Mouse (Mus musculus) liver, embryonic 12.5 days (tissue): ENCODE results near the gene Nup85. TPM values are rescaled to one million over a fixed set of nuclear protein-coding genes. Genes with fewer than 3 reads are reported as not detected.

ENCODE experiments used
- ATAC-seq: fragments of 200-750 bp; cut with Nextera tagmentation; 2 replicates; pipeline ENCODE4 v1.8.0; 2017; ENCODE audit warnings: moderate number of reproducible peaks, mild to moderate bottlenecking, moderate library complexity
- H3K27ac ChIP-seq: fragments of 300-500 bp; sonication (generic); 2 replicates; pipeline ENCODE4 v1.5.1; 2016; ENCODE audit warnings: mild to moderate bottlenecking
- H3K27me3 ChIP-seq: fragments of 300-500 bp; sonication (generic); replicated peaks from 2 replicates; pipeline ENCODE4 v1.6.1; 2016; ENCODE audit warnings: mild to moderate bottlenecking, moderate library complexity
- H3K36me3 ChIP-seq: fragments of 300-500 bp; sonication (generic); 2 replicates; pipeline ENCODE4 v1.6.1; 2016; ENCODE audit warnings: mild to moderate bottlenecking, moderate library complexity
- H3K4me1 ChIP-seq: fragments of 300-500 bp; sonication (generic); 2 replicates; pipeline ENCODE4 v1.6.1; 2016
- H3K4me2 ChIP-seq: fragments of 300-500 bp; sonication (generic); 2 replicates; pipeline ENCODE4 v1.6.1; 2016; ENCODE audit warnings: mild to moderate bottlenecking, moderate library complexity
- H3K4me3 ChIP-seq: fragments of 300-500 bp; sonication (generic); 2 replicates; pipeline ENCODE4 v1.5.1; 2016; ENCODE audit warnings: mild to moderate bottlenecking, moderate library complexity
- H3K9ac ChIP-seq: fragments of 300-500 bp; sonication (generic); 2 replicates; pipeline ENCODE4 v1.6.1; 2016; ENCODE audit warnings: mild to moderate bottlenecking, moderate library complexity
- H3K9me3 ChIP-seq: fragments of 300-500 bp; sonication (generic); replicated peaks from 2 replicates; pipeline ENCODE4 v1.6.1; 2016; ENCODE audit warnings: mild to moderate bottlenecking, moderate library complexity
- WGBS: fragments of 180-500 bp; shearing (Covaris S2); methylation state at CpG from one replicate; pipeline ENCODE4 v1.1.7; 2016; ENCODE audit not compliant: insufficient replicate concordance; 5-methylcytosine and 5-hydroxymethylcytosine counted together
- polyA plus RNA-seq: library from polyadenylated mRNA; unstranded; fragments of >200 nt; fragmentation: Nextera tagmentation; extraction: Ambion mirVana; gene quantifications from 2 replicates; pipeline ENCODE4 v1.2.1, GENCODE M21; 2016

Nup85 gene
- polyA plus RNA-seq, 1 experiment from 2014 or later, result 216 TPM

DNA sequence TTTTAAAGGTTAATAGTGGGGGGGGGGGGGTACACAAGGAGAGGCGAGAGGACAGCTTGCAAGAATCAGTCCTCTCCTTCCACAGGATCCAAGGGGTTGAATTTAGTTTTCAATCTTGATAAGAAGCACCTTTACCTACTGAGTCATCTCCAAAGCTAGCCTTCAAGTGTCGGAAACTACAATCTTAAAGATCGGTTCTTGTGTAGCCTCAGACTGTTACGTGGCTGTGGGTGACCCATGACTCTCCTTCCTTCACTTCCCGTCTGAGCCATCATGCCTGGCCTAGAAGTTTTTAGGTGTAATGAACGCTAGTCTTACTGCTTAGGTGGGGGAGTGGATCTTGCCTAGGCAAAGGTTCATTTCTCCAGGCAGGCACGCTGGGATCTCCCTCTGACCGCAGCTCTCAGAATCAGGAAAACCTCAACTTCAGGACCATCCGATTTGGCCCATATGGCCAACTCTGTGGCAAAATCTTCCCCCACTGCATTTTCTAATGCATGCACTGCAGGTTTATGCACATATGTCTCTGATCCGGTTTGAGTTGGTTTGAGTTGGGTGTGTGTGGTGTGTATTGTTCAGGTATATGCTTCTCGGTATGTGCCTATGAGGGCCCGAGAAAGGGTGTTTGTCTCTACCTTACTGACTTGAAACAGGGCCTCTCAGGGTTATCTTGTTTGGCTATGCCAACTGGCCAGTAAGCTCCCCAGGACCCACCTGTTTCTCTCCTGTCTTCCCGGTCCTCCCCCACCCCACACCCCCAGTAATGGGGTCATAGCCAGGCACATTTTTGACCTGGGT, 65.7 kb downstream of the Nup85 start:
- no peak overlapping the region for H3K9ac ChIP-seq
- peaks cover 37% of the 10 kb centered on the region for H3K4me1 ChIP-seq
- H3K4me3 ChIP-seq, result no peak overlapping the region
- H3K9me3 ChIP-seq, result no peaks in the 10 kb centered on the region
- WGBS, result 62% methylated on average over 13 of the region's 13 CpGs
- peaks cover 4% of the 10 kb centered on the region; the same call in 1 of the 2 replicates for H3K36me3 ChIP-seq
- H3K27ac ChIP-seq, result no peak overlapping the region
- no peak overlapping the region for H3K4me2 ChIP-seq
- no peak for ATAC-seq
- no peaks in the 10 kb centered on the region for H3K27me3 ChIP-seq

- WGBS, result 38% methylated on average over 16 of the region's 16 CpGs
- H3K36me3 ChIP-seq, result no peaks in the 10 kb centered on the region
- H3K4me2 ChIP-seq, result peak overlapping the region; percentile 50
- H3K9me3 ChIP-seq, result no peaks in the 10 kb centered on the region
- peaks cover 36% of the 10 kb centered on the region for H3K4me1 ChIP-seq
- peak overlapping the region; percentile 1; the same call in 1 of the 2 replicates for H3K27ac ChIP-seq
- peak overlapping the region; percentile 8; the same call in 1 of the 2 replicates for H3K4me3 ChIP-seq
- no peaks in the 10 kb centered on the region for H3K27me3 ChIP-seq
- no peak for ATAC-seq
- peak overlapping the region; percentile 38 for H3K9ac ChIP-seq
Measured at GRCm38 (mm10) chr11:115630532-115631504, 66.6 kb downstream of the Nup85 start.

DNA sequence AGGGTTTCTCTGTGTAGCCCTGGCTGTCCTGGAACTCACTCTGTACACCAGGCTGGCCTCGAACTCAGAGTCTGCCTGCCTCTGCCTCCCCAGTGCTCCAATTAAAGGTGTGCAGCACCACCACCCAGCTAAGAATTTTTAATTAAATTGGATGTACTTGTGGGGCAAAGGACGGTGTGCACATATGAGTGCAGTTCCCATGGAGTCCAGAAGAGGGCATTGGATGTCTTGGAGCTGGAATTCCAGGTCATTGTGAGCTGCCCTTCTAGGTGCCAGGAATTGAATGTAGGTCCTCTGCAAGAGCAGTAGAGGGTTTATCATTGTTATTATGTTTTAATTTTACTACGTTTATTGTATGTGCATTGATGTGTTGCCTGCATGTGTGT, 67.3 kb downstream of the Nup85 start:
- H3K9me3 ChIP-seq, result no peaks in the 10 kb centered on the region
- 16% methylated on average over 3 of the region's 3 CpGs for WGBS
- H3K36me3 ChIP-seq, result no peaks in the 10 kb centered on the region
- H3K9ac ChIP-seq, result peak overlapping the region; percentile 38; the same call in 1 of the 2 replicates
- H3K4me2 ChIP-seq, result peak overlapping the region; percentile 50
- peak overlapping the region; percentile 8; the same call in 1 of the 2 replicates for H3K4me3 ChIP-seq
- no peak for ATAC-seq
- H3K27me3 ChIP-seq, result no peaks in the 10 kb centered on the region
- H3K27ac ChIP-seq, result peak overlapping the region; percentile 1; the same call in 1 of the 2 replicates
- peaks cover 29% of the 10 kb centered on the region for H3K4me1 ChIP-seq

- H3K36me3 ChIP-seq, result no peaks in the 10 kb centered on the region
- no peaks in the 10 kb centered on the region for H3K9me3 ChIP-seq
- H3K4me1 ChIP-seq, result peaks cover 22% of the 10 kb centered on the region
- no peaks in the 10 kb centered on the region for H3K27me3 ChIP-seq
- H3K4me3 ChIP-seq, result no peak overlapping the region
- H3K27ac ChIP-seq, result no peak overlapping the region
- no peak for ATAC-seq
- H3K9ac ChIP-seq, result no peak overlapping the region
- WGBS, result 69% methylated on average over 7 of the region's 7 CpGs
- no peak overlapping the region for H3K4me2 ChIP-seq
Measured at GRCm38 (mm10) chr11:115632247-115632646, 68.0 kb downstream of the Nup85 start.

- Histone ChIP-seq H3K4me3 (no peak overlapping the region), H3K4me2 (no peak overlapping the region), H3K9me3 (no peaks in the 10 kb centered on the region), H3K4me1 (peaks cover 18% of the 10 kb centered on the region), H3K27me3 (no peaks in the 10 kb centered on the region), H3K27ac (no peak overlapping the region), H3K9ac (no peak overlapping the region), H3K36me3 (no peaks in the 10 kb centered on the region)
- 76% methylated on average over 10 of the region's 10 CpGs for WGBS
- ATAC-seq, result no peak
Measured at GRCm38 (mm10) chr11:115632862-115633261, 68.6 kb downstream of the Nup85 start.

Other genes with a start within 250 kb of the Nup85 start
- 0.25 and 0.32 TPM in 2 replicates for gene Ush1g, start 242.4 kb upstream of the Nup85 start, polyA plus RNA-seq
- gene Otop3, start 229.7 kb upstream of the Nup85 start, polyA plus RNA-seq, result not detected in 2 replicates
- 1.8 TPM in 2 replicates for gene Hid1, start 196.7 kb upstream of the Nup85 start, polyA plus RNA-seq
- 4.2 TPM in 2 replicates for gene Cdr2l, start 182.5 kb upstream of the Nup85 start, polyA plus RNA-seq
- gene Mrpl58, start 160.7 kb upstream of the Nup85 start, polyA plus RNA-seq, result 116 and 120 TPM in 2 replicates
- gene Atp5h, start 144.5 kb upstream of the Nup85 start, polyA plus RNA-seq, result 624 and 630 TPM in 2 replicates
- 8.6 and 9.3 TPM in 2 replicates for gene Kctd2, start 144.3 kb upstream of the Nup85 start, polyA plus RNA-seq
- 0.18 and 0.22 TPM in 2 replicates for gene Trim80, start 123.9 kb upstream of the Nup85 start, polyA plus RNA-seq
- 0.08 and 0.10 TPM in 2 replicates for gene Slc16a5, start 102.0 kb upstream of the Nup85 start, polyA plus RNA-seq
- 4.0 and 4.2 TPM in 2 replicates for gene Armc7, start 88.8 kb upstream of the Nup85 start, polyA plus RNA-seq
- gene Nt5c, start 72.6 kb upstream of the Nup85 start, polyA plus RNA-seq, result 68.4 and 69.0 TPM in 2 replicates
- 307 and 318 TPM in 2 replicates for gene Jpt1, start 50.0 kb upstream of the Nup85 start, polyA plus RNA-seq
- 574 and 585 TPM in 2 replicates for gene Sumo2, start 28.2 kb upstream of the Nup85 start, polyA plus RNA-seq
- 83.1 and 87.3 TPM in 2 replicates for gene Mrps7, start 39.5 kb downstream of the Nup85 start, polyA plus RNA-seq
- 14.0 and 14.7 TPM in 2 replicates for gene Gga3, start 39.6 kb downstream of the Nup85 start, polyA plus RNA-seq
- 26.6 and 27.1 TPM in 2 replicates for gene Mif4gd, start 48.5 kb downstream of the Nup85 start, polyA plus RNA-seq
- 15.7 and 17.2 TPM in 2 replicates for gene Slc25a19, start 63.9 kb downstream of the Nup85 start, polyA plus RNA-seq
- gene Grb2, start 144.2 kb downstream of the Nup85 start, polyA plus RNA-seq, result 78.6 and 89.6 TPM in 2 replicates
- 16.9 and 17.0 TPM in 2 replicates for gene Tmem94, start 201.0 kb downstream of the Nup85 start, polyA plus RNA-seq
- 8.3 and 9.2 TPM in 2 replicates for gene Caskin2, start 249.2 kb downstream of the Nup85 start, polyA plus RNA-seq